Mouse (Mus musculus) embryonic fibroblast, embryonic 13.5 days (primary cell): ENCODE results near the gene Sowahc.

Experiments
- CTCF ChIP-seq: IDR thresholded peaks from 2 replicates; pipeline ENCODE4 v1.5.1; 2011; ENCODE audit warnings: mild to moderate bottlenecking, control low read depth, low read length, moderate library complexity, borderline replicate concordance; ENCODE audit not compliant: insufficient read depth
- POLR2A ChIP-seq: IDR thresholded peaks from 2 replicates; pipeline ENCODE4 v1.6.1; 2011; ENCODE audit warnings: low read depth, mild to moderate bottlenecking, control low read depth, low read length, moderate library complexity

DNA sequence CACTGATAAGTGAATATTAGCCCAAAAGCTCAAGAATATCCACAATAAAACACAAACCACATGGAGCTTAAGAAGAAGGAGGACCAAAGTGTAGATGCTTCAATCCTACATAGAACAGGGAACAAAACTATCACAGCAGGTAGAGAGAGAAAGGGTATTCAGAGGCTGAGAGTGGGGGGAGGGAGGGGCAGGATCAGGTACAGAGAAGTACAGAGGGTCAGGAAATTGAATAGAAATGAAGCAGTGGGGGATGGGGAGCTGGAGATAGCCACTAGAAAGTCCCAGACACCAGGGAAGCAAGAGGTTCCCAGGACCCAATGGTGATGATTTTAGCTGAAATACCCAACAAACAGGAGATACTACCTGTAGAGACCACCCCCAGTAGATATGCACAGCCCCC, 21.7 kb upstream of the Sowahc start:
- TF ChIP-seq CTCF: no peak
- TF ChIP-seq POLR2A: no peak
